Mouse (Mus musculus) adrenal gland, adult 18-20 months (tissue): ENCODE results near the gene Ccdc130. TPM values are rescaled to one million over a fixed set of nuclear protein-coding genes. Genes with fewer than 3 reads are reported as not detected.

Experiments used
- DNase-seq, 2 experiments: peaks; one replicate each; pipeline ENCODE4 v3.0.0; 2021 to 2022; ENCODE audit warnings: low spot score in 2 of 2
- long read RNA-seq, 2 experiments: library from polyadenylated mRNA; stranded (forward); transcript quantifications; one replicate each; pipeline ENCODE4 v2.0.0; 2021
- total RNA-seq, 2 experiments: library from RNA; stranded (reverse); gene quantifications; 1 replicate in 1 of 2; 2 replicates in 1 of 2; pipeline ENCODE4 v1.2.3; 2021

The Ccdc130 gene
- total RNA-seq: 10 to 100 TPM; 18.7 to 19.4 TPM
- long read RNA-seq, experiment 1, partial matches to known transcripts: 0 of 7 reads
- long read RNA-seq, experiment 1, other reads (novel, unspliced or antisense): 2 of 7 reads
- long read RNA-seq, experiment 2, transcript Ccdc130-202 (10 exons, 2,119 nt): major isoform, 7 of 13 reads
- long read RNA-seq, experiment 2, partial matches to known transcripts: 1 of 13 reads
- long read RNA-seq, experiment 2, other reads (novel, unspliced or antisense): 3 of 13 reads

DNA sequence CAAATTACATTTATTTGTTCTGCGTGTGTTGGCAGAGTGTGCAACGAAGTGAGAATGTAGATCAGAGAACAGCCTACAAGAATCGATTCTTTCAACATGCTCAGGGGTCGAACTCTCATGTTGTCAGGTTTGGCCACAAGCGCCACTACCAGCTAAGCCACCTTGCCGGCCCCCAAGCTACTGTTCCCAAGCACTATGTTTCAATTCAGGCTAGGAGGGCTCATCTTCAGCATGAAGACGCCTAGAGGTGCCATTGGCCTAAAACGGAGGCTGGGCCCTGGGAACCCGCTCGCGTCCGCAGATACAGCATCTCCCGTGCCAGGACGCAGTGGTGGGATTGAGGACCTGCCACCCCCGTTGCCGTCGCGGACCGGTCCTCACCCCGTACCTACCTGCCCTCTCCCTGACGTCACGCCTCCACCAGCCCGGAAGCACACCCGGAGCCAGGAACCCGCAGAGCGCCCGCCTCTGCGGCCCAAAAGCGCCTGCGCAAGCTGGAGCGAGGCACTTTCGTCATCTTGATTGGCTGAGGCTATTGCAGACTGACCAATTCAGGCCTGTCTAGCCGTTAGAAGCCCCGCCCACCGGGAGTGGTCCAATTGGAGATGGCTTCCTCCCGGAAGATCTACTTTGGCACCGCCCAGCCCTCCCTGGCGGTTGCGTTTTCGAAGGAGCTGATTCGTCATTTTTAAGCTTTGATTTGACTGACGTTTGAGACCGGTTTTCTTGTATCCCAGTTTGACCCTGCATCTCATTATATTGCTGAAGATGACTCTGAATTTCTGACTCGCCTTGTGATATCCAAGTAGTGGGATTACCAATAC, at the start of gene Ccdc130:
Gene Ccdc130 (minus strand): TSS at position 431 of the 824 bp plus-strand sequence.
- peak; percentile 95 to 97 for DNase-seq

DNA sequence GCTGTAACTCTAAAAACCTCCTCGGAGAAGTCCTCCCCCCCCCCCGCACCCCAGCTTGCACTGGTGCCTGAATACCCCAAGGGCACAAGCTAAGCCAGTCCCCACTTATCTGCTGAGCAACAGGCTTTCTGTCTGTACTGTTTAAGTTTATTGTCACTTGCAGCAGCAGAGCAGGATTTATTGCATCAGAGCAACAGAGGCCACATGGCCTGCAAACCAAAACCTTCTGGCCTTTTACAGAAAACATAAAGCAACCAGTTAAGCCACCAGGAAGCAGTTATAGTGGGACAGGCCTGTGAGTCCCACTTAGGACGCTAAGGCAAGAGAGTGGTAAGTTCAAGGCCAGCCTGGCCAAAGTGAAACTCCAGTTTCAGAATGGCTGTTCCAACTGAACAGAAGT, 38.2 kb upstream of the Ccdc130 start:
- DNase-seq: peak in 1 of 2 experiments; percentile 9

DNA sequence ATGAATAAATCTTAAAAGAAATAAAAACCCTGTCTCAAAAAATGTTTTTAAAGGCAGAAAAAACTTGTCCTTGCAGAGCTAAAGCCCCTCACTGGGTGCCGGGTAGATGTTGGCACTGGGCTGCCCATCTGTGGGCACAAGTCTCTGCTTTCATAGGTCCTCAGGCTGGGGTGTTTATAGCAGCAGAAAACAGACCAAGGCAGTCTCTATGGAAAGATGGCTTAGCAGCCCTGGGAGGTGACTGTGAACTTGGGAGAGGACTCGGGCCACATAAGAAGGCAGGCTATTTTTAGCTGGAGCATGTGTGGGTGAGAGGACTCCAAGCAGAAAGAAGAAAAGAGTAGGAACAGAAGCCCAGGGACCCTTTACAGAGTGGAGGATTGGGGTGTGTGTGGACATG, 33.8 kb upstream of the Ccdc130 start:
- DNase-seq: no peak

DNA sequence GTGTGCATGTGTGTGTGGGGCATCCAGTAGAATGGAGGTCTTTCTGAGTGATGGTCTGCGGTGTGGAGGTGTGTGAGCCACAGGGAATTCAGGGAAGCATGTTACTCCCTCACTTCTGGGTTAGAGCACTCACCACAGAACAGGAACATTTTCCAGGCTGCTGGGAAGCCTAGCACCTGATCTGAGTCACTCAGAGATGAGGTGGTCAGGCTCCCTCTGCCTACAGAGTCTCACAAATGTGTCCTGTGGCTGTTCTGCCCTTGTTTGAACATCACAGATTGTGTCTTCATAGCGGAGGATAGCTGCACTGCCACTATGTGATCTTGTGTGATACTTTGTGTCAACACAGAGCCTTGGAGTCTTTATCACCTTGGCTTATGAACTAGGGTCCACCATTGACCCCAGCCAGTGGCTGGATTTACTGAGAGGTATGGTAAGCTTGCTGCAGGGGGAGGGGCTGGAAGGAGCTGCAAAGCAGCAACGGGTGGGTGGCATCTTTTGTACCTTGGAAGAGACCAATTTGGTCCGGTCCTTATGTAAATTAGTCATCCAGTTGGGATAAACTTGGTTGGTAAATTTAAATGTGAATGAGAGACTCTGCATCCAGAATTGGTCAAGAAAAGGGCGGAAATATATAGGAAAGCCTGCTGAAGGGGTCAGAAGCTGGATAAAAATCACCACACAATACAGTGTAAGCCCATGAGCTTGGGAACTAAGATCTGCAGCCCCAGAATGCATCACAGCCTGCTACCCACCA, 27.0 kb upstream of the Ccdc130 start:
- DNase-seq: no peak

DNA sequence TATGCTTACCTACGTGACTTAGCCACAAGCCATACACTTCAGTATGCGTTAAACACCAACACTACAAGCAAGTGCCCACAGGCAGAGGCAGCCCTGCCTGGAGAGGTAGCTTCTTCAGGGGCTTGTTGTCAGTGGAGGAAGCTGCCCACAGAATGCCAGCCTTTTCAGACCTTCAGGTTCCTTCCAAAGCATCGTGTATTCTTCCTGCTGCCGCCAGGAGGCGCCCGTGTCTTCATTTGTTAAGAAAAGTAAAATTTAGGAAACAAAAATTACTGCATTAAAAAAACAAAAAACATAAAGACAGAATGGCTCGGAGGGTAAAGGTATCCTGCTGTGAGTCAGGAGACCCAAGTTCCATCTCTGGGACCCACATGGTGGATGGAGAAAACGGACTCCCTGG, 21.5 kb upstream of the Ccdc130 start:
- peak; percentile 40 to 66 for DNase-seq

DNA sequence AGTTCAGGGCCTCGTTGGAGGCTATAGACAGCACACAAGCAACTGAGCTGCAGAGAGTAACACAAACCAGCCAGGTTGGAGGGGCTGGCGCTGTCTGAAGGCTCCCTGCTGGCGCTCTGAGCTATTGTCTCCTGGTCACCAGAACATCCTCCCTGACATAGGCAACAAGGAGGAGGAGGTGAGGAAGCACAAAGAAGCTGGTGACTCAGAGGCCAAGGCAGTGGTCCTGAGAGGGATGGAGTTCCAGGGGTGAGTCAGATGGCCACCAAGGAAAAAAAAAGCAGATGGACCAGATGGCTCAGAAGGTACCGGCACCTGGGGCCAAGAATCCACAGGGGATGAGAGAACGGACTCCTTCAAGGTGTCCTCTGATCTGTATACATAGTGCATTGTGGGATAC, 20.9 kb upstream of the Ccdc130 start:
- DNase-seq: peak in 1 of 2 experiments; percentile 12

DNA sequence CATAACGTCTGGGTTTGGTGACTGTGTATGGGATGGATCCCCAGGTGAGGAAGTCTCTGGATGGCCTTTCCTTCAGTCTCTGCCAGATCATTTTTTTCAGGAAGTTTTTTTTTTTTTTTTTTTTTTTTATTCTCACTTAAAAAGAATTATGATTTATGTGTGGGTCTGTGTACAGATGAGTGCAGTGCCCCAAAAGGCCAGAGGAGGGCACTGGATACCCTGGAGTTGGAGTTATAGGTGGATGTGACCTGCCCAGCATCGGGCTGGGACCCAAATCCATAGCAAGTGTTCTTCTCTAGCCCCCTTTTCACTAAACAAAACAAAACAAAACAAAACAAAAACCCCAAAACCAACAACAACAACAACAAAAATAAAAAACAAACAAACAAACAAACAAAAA, 18.7 kb upstream of the Ccdc130 start:
- DNase-seq: peak in 1 of 2 experiments; percentile 18

DNA sequence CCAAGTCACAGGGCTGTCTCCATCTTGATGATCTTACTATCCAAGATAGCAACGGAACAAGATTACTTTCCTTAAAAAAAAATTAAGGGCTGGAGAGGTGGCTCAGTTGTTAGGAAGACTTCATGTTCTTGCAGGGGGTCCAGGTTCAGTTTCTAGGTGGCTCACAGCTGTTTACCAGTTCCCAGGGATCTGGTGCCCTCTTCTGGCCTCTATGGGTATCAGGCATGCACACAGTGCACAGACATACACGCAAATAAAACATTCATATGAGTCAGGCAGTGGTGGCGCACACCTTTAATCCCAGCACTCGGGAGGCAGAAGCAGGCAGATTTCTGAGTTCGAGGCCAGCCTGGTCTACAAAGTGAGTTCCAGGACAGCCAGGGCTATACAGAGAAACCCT, 15.5 kb upstream of the Ccdc130 start:
- DNase-seq: peak; percentile 30 to 42

DNA sequence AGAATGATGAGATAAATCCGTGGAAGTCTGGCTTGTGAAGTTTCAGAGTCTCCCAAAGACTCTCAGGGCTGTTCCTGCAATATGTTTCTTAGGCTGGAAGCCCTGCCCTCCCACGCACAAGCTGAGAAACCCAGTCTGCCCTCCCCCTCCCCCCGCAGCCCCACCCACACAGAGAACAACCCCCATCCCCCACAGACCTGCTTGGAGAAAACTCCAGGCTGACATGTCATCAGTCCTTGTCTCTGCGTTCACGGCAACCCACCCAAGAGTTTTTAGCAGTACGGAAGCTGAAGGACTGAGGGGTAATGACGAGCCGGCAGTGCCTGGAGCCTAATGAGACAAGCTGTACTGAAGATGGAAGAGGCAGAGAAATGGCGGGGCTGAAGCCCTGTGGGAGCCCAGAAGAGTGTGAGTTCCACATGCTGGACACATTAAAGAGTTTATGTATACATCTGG, 14.5 kb upstream of the Ccdc130 start:
- DNase-seq: peak in 1 of 2 experiments; percentile 14

DNA sequence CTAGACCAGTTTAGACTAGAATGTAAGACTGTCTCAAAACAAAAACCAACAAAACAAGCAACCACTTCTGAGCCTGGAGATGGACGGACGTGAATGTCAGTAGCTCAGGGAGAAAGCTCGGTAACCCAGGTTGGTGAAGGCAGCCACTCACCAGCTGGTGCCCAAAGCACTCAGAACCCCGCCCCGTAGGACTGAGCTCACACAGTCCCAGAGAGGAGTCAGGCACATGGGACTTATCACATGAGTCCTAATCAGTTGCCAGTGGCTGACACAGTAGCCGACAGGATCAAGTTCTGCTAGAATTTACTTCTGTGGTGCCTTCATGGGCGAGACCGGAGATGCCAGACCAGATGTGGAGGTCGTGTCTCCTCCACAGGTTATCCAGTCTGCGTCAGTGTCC, 10.6 kb upstream of the Ccdc130 start:
- DNase-seq: no peak

DNA sequence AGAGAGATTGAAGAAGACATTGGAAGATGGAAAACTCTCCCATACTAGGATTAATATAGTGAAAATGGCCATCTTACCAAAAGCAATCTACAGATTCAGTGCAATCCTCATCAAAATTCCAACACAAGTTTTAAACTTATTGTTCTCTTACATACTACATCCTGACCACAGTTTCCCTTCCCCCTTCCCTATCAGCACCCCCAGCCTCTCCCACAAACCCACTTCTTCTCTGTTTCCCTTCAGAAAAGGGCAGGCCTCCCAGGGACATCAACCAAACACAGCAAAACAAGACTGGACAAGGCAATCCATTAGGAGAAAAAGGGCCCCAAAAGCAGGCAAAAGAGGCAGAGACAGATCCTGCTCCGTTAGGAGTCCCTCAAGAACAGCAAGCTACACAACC, 6.3 kb upstream of the Ccdc130 start:
- no peak for DNase-seq

DNA sequence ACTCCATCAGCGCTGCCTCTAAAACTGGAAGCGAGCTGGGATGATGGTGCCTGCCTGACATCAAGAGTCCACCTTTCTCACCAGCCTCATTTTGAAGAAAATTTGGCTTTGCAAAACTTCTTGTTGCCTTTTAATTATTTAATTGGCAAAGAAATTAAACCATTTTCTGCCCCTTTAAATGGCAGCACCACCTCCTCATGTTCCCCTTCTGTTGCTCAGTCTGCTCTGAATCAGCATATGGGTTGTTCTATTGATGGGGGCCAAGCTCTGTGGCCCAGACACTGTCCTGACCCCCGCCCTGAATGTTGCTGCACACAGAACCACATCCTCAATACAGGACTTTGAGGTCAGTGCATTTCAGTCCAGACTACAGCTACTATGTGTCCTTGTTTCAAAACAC, 3.8 kb upstream of the Ccdc130 start:
- DNase-seq: no peak

DNA sequence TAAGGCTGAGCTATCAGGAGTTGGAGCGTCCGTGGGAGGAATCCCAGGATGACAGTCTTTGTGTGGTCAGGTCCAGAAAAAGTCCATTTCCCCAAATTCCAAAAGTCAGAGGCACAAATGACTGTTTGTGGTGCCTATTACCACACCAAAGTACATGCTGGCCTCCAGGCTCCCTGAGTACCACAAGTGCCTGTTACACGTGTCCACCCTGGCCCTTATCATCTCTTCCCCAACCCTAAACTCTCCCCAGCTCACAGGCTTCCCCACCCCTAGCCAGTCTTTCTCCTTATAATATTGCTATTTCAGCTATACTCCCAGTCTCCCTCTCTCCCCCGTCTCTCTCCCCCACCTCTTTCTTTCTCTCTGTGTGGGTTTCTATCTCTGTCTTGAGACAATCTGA, 2.1 kb upstream of the Ccdc130 start:
- DNase-seq: no peak

DNA sequence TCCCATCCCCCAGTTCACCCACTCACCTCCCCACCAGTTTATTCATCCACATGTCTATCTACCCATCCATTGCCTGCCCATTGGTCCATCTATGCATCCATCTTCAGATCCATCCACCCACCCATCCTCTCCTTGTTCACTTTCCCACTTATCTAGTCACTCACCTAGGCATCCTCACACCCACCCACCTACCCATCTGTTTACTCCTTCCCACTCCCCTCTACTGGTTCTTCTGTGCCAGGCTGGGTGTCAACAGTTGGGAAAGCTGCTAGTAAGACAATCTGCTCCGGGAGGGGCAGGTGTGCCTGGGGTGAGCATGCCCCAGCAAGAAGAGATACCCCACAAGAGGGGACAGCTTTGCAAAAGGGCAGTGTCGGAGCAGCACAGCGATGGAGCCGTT, 9.1 kb downstream of the Ccdc130 start:
- DNase-seq: no peak

DNA sequence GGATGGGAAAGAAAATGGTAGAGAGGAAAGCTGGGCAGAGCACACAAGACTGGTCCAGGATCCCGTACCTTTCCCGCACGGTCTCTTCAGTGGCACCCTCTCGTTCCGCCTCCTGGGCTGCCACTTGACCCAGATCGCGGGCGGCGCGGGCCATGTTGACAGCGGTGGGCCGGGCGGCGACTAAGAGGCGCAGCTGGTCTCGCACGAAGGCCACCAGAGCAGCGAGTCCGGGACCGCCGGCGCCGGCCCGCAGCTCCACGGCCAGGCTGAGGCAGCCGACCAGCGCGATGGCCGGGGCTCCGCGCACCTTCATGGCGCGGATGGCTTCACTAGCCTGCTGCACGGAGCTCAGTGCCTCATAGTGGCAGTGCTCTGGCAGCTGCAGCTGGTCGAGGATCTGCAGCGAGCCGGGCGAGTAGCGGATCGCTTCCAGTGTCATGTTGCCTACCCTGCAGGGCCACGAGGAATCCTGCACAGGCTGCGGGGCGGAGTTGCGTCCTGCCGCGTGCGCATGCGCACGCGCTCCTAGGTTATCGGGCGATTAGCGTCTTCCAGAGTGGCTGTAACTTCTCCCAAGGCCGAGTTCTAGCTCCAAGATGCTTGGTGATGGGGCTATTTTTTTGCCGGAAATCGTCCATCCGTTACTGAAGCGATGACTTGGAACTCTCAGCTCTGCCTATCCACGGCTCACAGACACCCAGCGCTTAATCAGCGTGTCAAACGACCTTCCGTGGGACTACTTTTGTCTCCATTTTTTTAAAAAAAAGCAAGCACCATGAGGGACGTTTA, 13.2 kb downstream of the Ccdc130 start, which contains the start of gene Mri1:
Gene Mri1 (minus strand): TSS at position 505 of the 789 bp plus-strand sequence.
- peak; percentile 70 to 74 for DNase-seq

DNA sequence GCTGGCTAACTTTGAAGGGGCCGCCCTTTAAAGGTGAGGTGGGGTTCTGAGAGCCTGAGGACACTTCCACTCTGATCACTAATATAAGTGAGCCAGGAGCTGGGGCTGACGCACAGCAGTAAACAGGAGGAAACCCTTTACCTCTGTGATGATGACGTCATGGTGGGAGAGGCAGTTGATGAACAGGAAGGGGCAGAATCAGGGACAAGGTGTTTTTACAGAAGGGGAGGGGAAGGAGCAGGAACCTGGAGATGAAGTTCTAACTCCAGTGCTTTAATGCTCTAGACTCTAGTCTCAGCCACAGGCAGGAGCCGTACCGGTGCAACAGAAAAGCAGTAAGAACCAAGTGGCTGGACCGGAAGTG, 13.7 kb downstream of the Ccdc130 start:
- DNase-seq: no peak

DNA sequence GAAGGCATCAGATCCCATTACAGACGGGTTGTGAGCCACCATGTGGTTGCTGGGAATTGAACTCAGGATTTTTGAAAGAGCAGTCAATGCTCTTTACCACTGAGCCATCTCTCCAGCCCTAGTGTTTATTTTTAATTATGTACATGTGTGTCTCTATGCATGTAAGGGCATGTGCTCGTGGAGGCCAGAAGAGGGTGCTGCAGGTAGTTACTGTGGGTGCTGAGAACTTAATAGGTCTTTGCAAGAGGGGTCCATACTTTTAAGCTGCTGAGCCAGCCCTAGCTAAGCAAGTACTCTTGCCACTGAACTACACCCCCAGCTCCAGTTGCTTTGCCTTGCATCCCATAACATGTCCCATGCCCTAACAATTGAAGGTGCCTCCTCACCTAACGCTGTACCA, 14.3 kb downstream of the Ccdc130 start:
- no peak for DNase-seq

DNA sequence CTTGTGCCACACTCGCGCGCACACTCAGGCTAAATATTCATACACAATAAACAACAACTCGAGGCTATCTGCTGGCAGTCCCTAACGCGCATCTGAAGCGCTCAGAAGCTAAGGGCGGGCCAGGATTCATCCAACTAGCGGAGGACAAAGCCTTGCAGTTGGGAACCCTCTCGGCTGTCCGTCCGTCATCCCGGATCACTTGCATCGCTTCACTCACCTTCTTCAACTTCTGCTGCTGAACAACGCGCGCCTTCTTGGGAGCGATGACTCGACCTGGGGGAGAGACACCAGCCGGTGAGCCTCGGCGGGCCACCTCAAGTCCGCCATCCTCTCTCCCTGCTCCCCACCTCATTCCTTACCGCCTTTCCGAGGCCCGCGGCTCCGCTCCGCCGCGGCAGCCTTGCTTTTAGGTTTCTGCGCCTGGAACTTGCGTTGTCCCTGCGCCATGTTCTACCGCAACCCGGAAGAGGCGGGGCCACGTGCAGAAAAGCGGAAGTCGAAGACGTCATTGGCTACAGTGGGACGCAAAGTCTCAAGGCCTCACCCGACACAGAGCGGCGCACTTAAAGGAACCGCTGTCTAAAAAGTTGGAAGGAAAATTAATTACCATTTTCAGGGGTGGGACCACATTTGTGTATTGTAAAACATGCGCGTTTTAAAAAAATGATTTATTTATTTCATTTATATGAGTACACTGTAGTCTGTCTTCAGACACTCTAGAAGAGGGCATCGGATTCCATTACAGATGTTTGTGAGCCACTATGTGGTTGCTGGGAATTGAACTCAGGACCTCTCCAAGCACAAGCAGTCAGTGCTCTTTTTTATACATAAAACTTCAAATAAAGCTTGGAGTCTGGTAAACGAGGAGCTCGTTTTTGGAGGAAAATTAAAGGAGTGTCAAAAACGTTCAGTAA, 20.7 kb downstream of the Ccdc130 start, which contains the start of gene D8Ertd738e:
Gene D8Ertd738e (minus strand): TSS at position 463 of the 914 bp plus-strand sequence.
- DNase-seq: peak; percentile 77 to 82

DNA sequence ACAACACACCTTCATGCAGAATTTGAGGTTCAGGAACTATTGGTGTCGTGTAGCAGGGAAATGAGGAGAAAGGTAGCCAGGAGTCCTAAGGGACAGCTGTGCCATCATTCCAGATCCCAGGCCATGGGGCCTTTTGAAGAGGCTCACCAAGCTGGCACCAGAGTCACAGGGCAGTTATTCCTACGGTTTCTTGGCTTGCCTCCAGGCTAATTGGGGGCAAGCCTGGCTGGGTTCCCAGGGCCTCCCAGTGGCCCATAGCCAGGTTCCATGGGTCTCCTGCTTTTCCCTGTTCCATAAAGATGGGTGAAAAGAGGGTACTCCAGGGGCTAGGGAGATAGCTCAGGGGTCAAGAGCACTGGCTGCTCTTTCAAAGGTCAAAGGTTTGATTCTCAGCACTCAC, 28.4 kb downstream of the Ccdc130 start:
- DNase-seq: no peak

DNA sequence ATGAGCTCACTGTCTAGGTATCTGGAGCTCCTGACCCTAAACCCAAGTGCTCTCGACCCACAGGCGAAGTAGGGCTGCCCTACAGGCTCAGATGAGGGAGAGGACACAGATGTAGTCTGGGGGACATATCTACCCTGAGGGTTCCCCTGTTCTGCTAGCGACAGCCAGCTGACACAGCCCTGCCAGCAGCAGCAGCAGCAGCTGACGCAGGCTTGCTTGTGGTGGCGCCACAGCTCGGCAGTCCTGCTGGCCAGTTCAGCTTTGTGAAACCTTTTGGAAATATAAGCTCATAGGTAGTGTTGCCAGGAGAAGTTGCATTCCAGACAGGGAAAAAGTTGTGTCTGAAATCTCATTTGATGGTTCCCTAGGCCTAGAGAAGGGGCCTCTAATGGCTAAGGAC, 29.0 kb downstream of the Ccdc130 start:
- DNase-seq: no peak
